Mouse (Mus musculus) ZHBTc4 (cell line): ENCODE measurements at regions not wholly inside any gene's neighbourhood (a gene's known extent, or its start where the extent isn't known, plus 50 kb on each side); places are given as distances from the start of the nearest gene placed in this dataset.

Source experiments
- DNase-seq: peaks from one replicate; pipeline ENCODE4 v3.0.0-alpha.2; 2011; ENCODE audit warnings: low read depth, low spot score

DNA sequence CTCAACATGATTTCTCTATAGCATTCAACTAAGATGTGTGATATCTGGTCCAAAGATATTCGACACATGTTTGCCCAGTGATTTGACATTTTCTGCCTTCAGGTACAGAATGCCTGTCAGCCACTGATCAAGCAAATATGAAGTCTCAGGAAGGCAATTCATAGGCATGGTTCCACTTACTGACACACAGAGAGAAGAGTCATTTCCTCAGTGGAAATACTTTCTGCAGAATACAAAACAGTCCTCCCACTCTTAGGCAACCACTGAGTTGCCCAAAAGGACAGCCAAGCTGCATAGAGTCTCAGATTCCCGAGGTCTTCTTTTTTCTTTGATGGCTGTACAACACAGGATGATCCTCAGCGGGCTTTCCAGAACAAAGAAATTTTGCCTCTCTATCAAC is 110.9 kb downstream of the Ndufa4 start:
- DNase-seq, result no peak

DNA sequence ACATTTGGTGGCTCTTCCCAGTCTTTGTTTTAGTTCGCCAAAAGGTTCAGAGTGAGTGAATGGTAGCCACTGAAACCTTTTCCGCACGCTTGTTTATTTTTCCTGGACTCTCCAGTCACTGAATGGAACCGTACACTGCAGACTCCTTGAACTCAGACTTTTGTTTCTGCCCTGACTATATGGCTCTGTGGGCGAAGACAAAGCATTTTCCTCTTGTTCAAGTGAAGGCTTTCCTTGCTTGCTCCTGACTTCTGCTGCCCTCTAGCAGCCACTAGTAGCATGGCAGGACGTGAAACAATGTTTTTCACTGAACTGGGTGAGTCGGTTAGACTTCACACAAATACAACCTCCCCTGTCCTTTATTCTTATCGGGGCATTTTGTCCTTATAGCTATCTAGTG is 113.9 kb downstream of the Ndufa4 start:
- peak; percentile 70 for DNase-seq

DNA sequence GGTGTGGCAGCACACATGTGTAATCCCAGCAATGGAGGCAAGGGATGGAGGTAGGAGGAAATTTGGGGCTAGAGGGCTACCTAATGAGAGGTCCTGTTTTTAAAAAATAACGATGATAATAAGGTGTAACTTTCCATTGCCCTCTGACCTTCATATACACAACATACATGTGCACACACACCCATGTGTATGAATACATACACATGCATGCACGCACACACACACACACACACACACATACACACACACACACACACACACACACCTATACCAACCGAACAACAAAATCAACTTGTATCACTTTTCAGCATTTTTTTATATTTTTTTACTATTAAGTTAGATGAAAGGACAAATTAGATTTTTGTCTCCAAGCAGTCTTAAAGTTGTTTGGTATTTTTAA is 115.1 kb downstream of the Ndufa4 start:
- no peak for DNase-seq

DNA sequence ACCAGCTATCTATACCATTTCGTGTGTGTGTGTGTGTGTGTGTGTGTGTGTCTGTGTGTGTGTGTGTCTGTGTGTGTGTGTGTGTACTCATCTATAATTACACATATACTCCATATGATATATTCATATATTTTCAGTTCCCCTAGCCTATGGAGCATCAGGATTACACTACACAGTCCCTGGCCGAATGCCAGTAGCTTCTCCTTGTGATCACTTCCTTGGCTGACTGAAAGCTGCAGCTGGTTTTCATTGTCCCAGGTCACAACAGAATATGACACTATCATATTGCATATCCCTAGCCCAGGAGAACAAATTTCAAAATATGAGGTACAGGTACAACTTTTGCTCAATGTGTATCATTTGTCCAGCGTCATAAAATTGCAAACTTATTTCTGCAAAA is 116.2 kb downstream of the Ndufa4 start:
- no peak for DNase-seq

DNA sequence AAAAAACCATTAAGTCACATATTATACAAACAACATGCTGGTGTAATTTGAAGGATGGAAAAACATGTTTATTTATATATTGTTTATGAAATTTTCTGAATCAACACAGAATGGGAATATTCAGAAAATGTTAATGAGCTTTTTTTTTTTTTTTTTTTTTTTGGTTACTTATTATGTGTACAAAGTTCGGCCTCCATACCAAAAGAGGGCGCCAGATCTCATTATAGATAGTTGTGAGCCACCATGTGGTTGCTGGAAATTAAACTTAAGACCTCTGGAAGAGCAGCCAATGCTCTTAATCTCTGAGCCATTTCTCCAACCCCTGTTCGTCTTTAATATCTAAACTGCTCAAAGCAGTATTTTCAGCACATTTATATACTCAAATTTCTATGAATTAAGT is 133.3 kb downstream of the Ndufa4 start:
- DNase-seq, result peak; percentile 20

DNA sequence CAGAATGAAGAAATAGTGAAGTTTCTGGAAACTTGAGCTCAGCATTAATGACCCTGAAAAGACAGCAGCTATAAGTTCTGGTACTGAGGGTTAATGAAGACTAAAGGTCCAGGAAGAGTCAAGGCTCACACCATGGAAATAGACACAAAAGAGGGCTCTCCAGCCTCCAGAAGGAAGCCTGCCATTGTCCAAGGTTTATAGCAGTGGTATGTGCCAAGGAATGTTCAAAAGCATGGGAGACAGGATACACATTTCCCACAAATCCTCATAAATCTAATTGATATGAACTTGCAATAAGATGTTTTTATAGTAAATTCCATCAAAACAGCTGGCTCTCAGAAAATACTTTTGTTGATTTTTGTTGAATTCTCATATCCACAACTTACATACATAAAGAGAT is 144.4 kb downstream of the Ndufa4 start:
- no peak for DNase-seq

DNA sequence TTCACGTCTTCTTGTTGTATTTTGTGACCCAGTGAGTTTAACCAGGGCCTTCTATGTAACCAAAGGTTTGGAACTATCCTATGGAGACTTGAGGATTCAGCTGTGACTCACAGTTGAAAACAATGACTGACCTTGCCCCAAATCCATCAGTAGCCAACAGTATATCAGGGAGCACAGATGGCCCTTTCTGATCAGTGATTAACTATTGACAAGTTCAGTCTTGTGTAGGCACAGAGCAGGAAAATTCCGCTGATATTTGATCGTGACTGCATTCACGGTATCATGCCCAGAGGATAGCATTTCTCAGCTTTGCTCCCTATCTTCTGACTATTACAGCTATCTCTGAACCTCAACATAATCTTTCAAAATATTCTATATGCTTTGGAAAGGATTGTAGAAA is 169.6 kb downstream of the Ndufa4 start:
- DNase-seq, result no peak

DNA sequence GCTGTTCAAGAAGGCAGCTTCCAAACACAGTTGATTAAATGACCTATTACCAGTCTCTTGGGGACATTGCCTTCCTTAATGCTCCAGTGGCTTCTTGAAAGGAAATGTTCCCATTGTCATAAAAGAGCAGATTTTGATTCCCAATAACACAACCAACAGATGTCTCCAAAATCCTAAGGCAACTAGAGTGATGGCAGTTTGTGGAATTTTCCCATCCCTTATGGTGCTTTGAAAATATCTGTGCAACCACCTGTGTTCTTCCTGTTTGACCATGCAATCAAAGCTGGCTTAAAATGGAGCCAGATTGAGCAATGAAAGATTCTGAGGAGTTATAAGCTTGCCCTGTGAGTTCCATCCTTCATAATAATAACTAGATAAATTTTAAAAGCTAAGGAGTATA is 176.2 kb downstream of the Ndufa4 start:
- DNase-seq, result no peak

DNA sequence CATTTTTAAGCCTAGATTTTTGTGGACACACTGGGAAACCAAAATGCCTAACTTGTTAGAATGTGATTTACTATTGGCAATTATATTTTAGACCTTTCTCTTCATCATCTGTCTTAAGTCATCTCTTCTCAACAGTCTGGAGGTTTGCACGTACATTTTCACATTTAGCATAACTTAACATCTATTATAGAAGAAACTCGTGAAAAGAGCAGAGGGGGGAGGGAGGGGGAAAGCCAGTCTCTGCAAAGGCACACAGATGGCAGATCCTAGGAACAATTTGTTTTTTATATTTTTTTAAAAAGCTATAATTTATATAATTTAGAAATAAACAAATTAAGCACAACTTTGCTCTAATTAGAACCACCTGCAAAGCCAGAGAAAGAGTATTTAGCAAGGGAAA is 176.6 kb downstream of the Ndufa4 start:
- DNase-seq, result no peak

DNA sequence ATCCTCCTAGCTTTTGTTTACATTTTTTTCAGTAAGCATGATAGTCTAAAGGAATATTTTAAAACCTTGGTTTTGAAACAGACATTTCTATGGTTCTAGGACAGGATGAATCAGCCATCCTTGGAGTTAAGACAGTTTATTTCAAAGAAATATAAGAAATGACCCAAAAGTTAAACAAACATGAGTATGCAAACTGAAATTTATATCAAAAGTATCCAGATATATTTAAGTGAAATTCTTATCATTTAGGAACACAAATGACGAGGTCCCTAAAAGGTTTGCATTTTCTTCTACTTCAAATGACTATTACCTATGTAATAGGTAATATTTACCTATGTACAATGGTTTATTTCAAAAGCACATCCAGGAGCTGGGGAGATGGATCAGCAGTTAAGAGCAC is 179.5 kb downstream of the Ndufa4 start:
- no peak for DNase-seq

DNA sequence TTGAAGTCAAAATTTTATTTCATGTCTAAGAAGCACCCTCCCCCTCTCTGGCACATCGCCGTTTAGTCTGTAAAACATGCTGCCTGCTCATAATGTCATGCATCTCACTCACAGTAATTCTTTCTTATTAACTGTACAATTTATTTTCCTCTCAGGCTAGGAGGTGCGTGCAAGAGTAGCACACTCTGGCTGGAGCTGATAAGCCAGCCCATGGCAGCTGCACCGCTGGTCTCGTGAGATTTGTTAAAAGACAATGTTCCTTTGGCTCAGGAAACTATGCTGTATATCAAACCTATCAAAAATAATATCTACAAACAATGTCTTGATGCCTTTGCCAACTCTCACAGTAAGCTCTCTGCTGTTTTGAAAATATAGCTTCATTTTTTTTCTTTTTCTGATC is 179.9 kb downstream of the Ndufa4 start:
- DNase-seq, result no peak

DNA sequence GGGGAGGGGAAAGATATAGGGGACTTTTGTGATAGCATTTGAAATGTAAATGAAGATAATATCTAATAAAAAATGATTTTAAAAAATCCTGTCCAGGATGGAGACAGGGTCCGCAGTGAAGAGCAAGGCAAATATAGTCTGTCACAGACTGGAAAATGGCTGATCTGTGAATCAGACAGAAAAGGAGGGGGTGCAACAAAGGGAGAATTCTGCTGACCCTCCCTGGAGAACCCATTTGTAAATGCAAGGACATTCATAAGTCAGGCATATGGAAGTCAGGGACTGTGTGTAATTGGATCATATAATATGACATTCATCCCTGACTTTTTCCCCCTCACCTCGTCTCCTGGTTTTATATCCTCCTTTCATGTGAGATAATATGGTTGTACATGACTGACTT is 183.8 kb downstream of the Ndufa4 start:
- no peak for DNase-seq

DNA sequence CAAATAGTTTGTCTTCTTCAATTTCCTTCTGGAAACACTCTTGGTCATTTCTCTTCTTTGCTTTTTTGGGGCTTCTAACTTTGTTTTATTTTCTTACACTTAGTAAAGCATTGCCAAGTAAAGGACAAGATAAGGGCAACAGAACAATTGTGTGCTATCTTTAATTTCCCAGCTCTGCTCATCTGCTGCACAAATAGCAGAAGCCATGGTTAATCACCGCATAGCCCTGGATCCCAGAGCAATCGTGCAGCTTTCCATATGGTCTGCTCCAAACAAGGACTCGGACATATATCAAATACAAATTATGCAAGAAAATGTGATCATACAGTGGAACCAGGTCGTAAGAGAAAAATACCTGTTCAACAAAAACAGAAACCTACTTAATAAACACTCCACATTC is 187.0 kb downstream of the Ndufa4 start:
- DNase-seq, result no peak

DNA sequence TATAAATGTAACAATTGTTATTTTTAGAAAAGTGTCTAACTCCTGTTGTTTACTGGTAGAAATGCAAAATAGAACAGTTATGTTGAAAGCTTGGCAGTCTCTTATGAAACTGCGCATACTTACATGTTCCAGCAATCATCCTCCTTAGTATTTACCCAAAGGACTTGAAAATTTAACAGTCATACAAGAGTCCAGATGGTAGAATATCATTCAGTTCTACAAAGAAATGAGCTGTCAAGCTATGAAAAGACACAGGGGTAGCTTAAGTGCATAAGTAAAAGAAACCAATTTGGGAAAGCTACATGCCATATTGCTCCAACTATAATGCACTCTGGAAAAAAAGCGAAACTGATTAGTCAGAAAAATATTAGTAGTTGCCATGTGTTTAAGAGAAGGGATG is 196.7 kb downstream of the Ndufa4 start:
- DNase-seq, result no peak

DNA sequence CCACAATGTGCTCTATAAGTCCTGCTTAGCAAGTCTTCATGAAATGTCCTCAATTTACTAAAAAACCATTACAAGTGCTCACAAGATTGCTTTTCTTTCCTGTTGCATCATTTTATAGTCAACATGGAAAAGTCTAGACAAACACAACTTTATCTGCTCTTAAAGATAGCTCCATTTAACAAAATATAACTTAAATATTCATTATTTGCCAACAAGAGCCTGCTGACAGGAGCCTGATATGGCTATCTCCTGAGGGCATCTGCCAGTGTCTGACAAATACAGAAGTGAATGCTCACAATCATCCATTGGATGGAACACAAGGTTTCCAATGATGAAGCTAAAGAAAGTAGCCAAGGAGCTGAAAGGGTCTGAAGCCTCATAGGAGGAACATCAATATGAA is 197.8 kb downstream of the Ndufa4 start:
- DNase-seq, result no peak
